Mouse (Mus musculus): ENCODE results near the gene Grrp1.
A peak's percentile ranks its signal among the peaks of the same experiment; 100 is the strongest.

The Grrp1 gene

GRCm38 (mm10) chr4:134268102-134268655 lies 14.3 kb upstream of the Grrp1 start:
- DNase-seq, result no peak

- DNase-seq, result no peak
These were observed 12.1 kb upstream of the Grrp1 start for GRCm38 (mm10) chr4:134265860-134266585.

- no peak for DNase-seq
These were observed 9.3 kb upstream of the Grrp1 start for GRCm38 (mm10) chr4:134263191-134263590.

GRCm38 (mm10) chr4:134258354-134258753 lies 4.4 kb upstream of the Grrp1 start:
- DNase-seq, result no peak

GRCm38 (mm10) chr4:134257198-134258009 lies 3.5 kb upstream of the Grrp1 start:
- DNase-seq, result no peak

GRCm38 (mm10) chr4:134256407-134257197 lies 2.7 kb upstream of the Grrp1 start:
- no peak for DNase-seq

- no peak for DNase-seq
These were observed 1.9 kb upstream of the Grrp1 start for GRCm38 (mm10) chr4:134255854-134256253.

GRCm38 (mm10) chr4:134254835-134255234 lies 929 bp upstream of the Grrp1 start:
- no peak for DNase-seq

- no peak for DNase-seq
These were observed 790 bp downstream of the Grrp1 start for GRCm38 (mm10) chr4:134252911-134253721.

GRCm38 (mm10) chr4:134252131-134252910 lies 1.6 kb downstream of the Grrp1 start:
- DNase-seq, result no peak

- no peak for DNase-seq
These were observed 2.4 kb downstream of the Grrp1 start for GRCm38 (mm10) chr4:134251241-134252130.

GRCm38 (mm10) chr4:134250930-134251240 lies 3.0 kb downstream of the Grrp1 start:
- DNase-seq, result no peak

- DNase-seq, result no peak
These were observed 3.6 kb downstream of the Grrp1 start for GRCm38 (mm10) chr4:134250116-134250929.

GRCm38 (mm10) chr4:134249651-134250050 lies 4.3 kb downstream of the Grrp1 start:
- DNase-seq, result peak; percentile 37

- no peak for DNase-seq
These were observed 7.1 kb downstream of the Grrp1 start, which contains the start of gene Gm30191 for GRCm38 (mm10) chr4:134246719-134247258. Gene Gm30191 (plus strand): TSS chr4:134246935.

GRCm38 (mm10) chr4:134246256-134246655 lies 7.7 kb downstream of the Grrp1 start:
- DNase-seq, result no peak

GRCm38 (mm10) chr4:134245148-134245843 lies 8.6 kb downstream of the Grrp1 start, which contains the start of gene Zfp593:
Gene Zfp593 (minus strand): TSS chr4:134245592.
- DNase-seq, result peak; percentile 95

GRCm38 (mm10) chr4:134243516-134244250 lies 10.2 kb downstream of the Grrp1 start, which contains the start of gene E130218I03Rik:
Gene E130218I03Rik (plus strand): TSS chr4:134243662.
- DNase-seq, result no peak

Measured in layer of hippocampus, adult 9-11 months (tissue).